Mouse (Mus musculus) liver, embryonic 16.5 days (tissue): ENCODE data around the gene Rcc1l. TPM values are rescaled to one million over a fixed set of nuclear protein-coding genes. Genes with fewer than 3 reads are reported as not detected.

Source experiments
- polyA plus RNA-seq: library from polyadenylated mRNA; unstranded; fragments of >200 nt; fragmentation: Nextera tagmentation; extraction: Ambion mirVana; gene quantifications from 2 replicates; pipeline ENCODE4 v1.2.1, GENCODE M21; 2015

Rcc1l gene
- polyA plus RNA-seq, 1 experiment from 2014 or later = 10.0 TPM

Other genes starting within 250 kb of the Rcc1l start
- 0.67 and 0.73 TPM in 2 replicates for gene Castor2, start 77.1 kb downstream of the Rcc1l start, polyA plus RNA-seq
- gene Gtf2ird2, start 7.2 kb upstream of the Rcc1l start, polyA plus RNA-seq = 1.8 and 1.9 TPM in 2 replicates
- gene Ncf1, start 52.9 kb upstream of the Rcc1l start, polyA plus RNA-seq = 25.1 and 26.5 TPM in 2 replicates
- gene Gtf2i, start 138.0 kb upstream of the Rcc1l start, polyA plus RNA-seq = 31.7 and 34.2 TPM in 2 replicates